Mouse (Mus musculus): ENCODE data around the gene Adprhl2.

- TF ChIP-seq CTCF (IDR thresholded peaks at IDR 0.05; ENCODE audit: borderline replicate concordance, insufficient read depth, low read depth, low read length) (no peak), POLR2A (IDR thresholded peaks at IDR 0.05; ENCODE audit: borderline replicate concordance, insufficient read depth, low read length) (no peak)
These were observed 34.1 kb downstream of the Adprhl2 start for GRCm38 (mm10) chr4:126287302-126287995.
